Mouse (Mus musculus) cerebellum, adult 2 months (tissue): ENCODE results near the gene Mpp4. TPM values are rescaled to one million over a fixed set of nuclear protein-coding genes. Genes with fewer than 3 reads are reported as not detected.

Experiments
- DNase-seq, 2 experiments: peaks; one replicate each; pipeline ENCODE4 v3.0.0; 2021
- H3K27ac ChIP-seq: fragments of 200-500 bp; 2 replicates; pipeline ENCODE4 v1.5.1; 2012; ENCODE audit warnings: low read length, control low read depth, inconsistent platforms; ENCODE audit not compliant: insufficient read depth
- H3K27me3 ChIP-seq: fragments of 200-500 bp; 2 replicates; pipeline ENCODE4 v1.6.1; 2012; ENCODE audit warnings: inconsistent platforms, mild to moderate bottlenecking, low read length, moderate library complexity; ENCODE audit not compliant: control insufficient read depth, insufficient read depth
- H3K4me1 ChIP-seq: fragments of 200-500 bp; 2 replicates; pipeline ENCODE4 v1.6.1; 2011; ENCODE audit warnings: low read length; ENCODE audit not compliant: control insufficient read depth, insufficient read depth
- H3K4me3 ChIP-seq: fragments of 200-500 bp; replicated peaks from 2 replicates; pipeline ENCODE3; 2011; ENCODE audit warnings: mild to moderate bottlenecking, low read depth, low read length, control low read depth; ENCODE audit not compliant: insufficient read depth
- CTCF ChIP-seq: fragments of 200-500 bp; IDR thresholded peaks from 2 replicates; pipeline ENCODE4 v1.5.1; 2011; ENCODE audit warnings: low read depth, mild to moderate bottlenecking, control low read depth, low read length, moderate library complexity, borderline replicate concordance; ENCODE audit not compliant: insufficient read depth
- POLR2A ChIP-seq: fragments of 200-500 bp; IDR thresholded peaks from 2 replicates; pipeline ENCODE4 v1.6.1; 2011; ENCODE audit warnings: low read length, control low read depth, borderline replicate concordance; ENCODE audit not compliant: insufficient read depth
- WGBS: fragments of 180-500 bp; shearing (Covaris S2); methylation state at CpG from one replicate; pipeline ENCODE4 v1.1.7; 2018; 5-methylcytosine and 5-hydroxymethylcytosine counted together
- polyA plus RNA-seq: library from polyadenylated mRNA; depleted of rRNA; stranded (reverse); fragments of >200 nt; gene quantifications from 2 replicates; pipeline ENCODE4 v1.2.3, GENCODE M21; 2012

The Mpp4 gene
- polyA plus RNA-seq, 1 experiment = 12.0 TPM

DNA sequence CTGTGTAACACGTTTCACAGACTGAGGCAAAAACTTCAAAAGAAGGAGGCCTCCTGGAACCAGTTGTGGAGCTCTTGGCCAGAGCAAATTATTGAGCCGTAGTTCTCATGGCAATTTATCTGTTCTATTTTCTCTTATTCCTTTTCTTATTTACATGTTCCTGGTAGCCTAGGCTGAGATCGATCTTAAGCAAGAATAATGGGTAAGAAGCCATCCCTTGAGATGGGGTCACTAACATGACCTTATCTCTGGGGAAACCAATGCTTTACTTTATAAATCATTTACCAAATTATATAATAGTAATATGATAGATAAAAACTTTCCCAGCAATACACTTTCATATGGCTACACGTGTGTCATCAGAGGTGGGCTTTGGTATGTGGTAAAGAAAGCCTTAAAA is 10.8 kb downstream of the Mpp4 start:
- Histone ChIP-seq H3K27ac (no peak overlapping the region), H3K4me1 (no peaks in the 10 kb centered on the region), H3K4me3 (no peak overlapping the region), H3K27me3 (no peaks in the 10 kb centered on the region)
- DNase-seq = no peak
- WGBS = 69% methylated on average over 4 of the region's 4 CpGs
- TF ChIP-seq CTCF = no peak
- no peak for TF ChIP-seq POLR2A

DNA sequence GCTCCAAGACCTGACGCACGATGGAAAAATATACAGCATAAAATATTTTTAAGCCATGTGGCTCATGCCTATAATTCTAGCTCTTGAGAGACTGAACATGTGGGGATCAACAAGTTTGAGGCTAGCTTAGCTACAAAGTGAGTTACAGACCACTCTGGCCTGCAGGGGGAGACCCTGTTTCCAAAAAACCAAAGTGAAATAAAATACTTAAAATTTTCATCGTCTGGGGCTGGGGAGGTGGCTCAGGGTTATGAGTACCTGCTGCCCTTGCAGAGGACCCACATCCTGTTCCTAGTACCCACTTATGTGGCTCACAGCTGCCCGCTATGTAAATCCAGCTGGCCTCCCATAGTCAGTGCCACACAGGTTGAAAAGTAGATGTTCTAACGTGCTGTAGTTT is 12.6 kb downstream of the Mpp4 start:
- H3K27ac ChIP-seq = no peak overlapping the region
- H3K4me1 ChIP-seq = no peaks in the 10 kb centered on the region
- 83% methylated on average over 5 of the region's 5 CpGs for WGBS
- H3K27me3 ChIP-seq = no peaks in the 10 kb centered on the region
- no peak overlapping the region for H3K4me3 ChIP-seq
- no peak for TF ChIP-seq CTCF
- TF ChIP-seq POLR2A = no peak
- no peak for DNase-seq

DNA sequence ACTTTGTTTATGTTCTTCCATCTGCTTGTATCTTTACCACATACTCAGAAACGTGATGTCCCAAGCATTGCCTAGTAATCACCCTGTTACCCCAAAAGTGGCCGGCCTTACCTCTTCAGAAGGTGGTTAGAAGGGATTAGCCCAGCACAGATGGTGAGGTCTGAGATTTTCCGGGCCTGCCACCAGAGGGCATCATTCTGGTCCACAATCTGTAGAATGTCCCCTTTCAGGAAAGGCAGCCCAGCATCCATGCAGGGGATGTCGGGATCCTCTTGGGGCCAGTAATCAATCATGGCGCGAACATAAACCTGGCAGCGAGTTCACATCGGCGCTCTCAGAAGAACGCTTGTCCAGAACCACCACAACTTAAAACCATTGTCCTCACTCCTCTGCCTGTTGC is 18.6 kb downstream of the Mpp4 start:
- no peaks in the 10 kb centered on the region for H3K27me3 ChIP-seq
- TF ChIP-seq CTCF (peak; percentile 69), POLR2A (no peak)
- no peak overlapping the region for H3K27ac ChIP-seq
- 73% methylated on average over 10 of the region's 10 CpGs for WGBS
- no peak overlapping the region for H3K4me3 ChIP-seq
- DNase-seq = peak; percentile 54 to 64
- H3K4me1 ChIP-seq = no peaks in the 10 kb centered on the region

DNA sequence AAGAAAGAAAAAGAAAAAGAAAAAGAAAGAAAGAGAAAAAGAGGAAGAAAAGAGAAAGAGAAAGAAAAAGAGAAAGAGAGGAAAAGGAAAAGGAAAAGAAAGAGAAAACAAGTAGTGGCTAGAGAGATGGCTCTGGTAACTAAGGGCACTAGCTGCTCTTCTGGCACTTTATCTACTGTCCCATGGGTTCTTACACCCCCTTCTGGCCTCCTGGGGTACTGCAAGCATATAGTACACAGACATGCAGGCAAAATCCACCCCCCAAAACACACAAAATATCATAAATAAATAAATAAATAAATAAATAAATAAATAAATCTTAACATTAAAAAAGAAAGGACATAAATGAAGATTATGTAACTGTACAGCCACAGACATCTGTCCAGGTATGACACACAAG is 20.4 kb downstream of the Mpp4 start:
- DNase-seq = peak; percentile 22 to 42
- TF ChIP-seq POLR2A (no peak), CTCF (peak; percentile 62)
- Histone ChIP-seq H3K4me3 (no peak overlapping the region), H3K27ac (no peak overlapping the region), H3K27me3 (no peaks in the 10 kb centered on the region), H3K4me1 (no peaks in the 10 kb centered on the region)

DNA sequence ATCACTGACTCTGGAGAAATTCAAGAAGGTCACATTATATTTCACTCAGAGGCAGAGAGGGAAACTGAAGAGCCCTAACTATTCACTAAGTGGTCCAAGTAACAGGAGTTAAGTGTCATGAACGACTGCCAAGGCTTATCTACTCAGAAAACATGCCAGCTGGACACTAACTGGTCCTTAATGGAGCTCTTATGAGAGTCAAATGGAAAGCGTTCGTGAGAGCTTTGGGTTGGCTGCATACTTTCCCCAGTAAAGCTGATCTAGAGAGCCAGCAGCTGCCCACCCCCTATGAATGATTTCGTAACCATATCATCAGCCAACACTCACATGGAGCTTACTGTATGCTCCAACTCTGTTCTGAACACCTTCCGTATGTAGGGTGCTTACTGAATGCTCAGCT is 28.8 kb downstream of the Mpp4 start:
- no peak overlapping the region for H3K4me3 ChIP-seq
- DNase-seq = no peak

DNA sequence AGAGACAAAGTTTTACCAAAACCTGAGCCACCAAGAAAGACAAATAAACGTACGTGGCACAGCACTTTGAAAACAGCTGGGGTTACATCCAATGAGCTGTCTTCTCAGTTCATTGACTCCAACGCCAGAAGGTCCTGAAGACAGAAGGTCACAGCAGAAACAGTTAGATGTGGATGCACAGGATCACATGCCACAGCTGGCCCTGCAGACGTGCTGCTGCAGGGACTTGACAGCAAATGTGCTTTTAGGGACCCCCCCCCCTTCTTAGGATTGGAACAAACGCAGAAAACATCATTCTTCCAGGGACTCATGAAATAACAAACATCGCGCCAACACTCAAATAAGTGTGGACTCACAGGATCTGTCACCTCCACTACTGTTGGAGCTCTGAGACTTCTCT is 34.3 kb downstream of the Mpp4 start:
- no peaks in the 10 kb centered on the region for H3K4me1 ChIP-seq
- TF ChIP-seq POLR2A (no peak), CTCF (no peak)
- H3K4me3 ChIP-seq = no peak overlapping the region
- 68% methylated on average over 7 of the region's 7 CpGs for WGBS
- no peak overlapping the region for H3K27ac ChIP-seq
- H3K27me3 ChIP-seq = no peaks in the 10 kb centered on the region
- no peak for DNase-seq

More for the DNA sequence above, 28.8 kb downstream of the Mpp4 start:
- Histone ChIP-seq H3K27me3 (no peaks in the 10 kb centered on the region), H3K27ac (no peak overlapping the region), H3K4me1 (no peaks in the 10 kb centered on the region)
- no peak for TF ChIP-seq CTCF
- TF ChIP-seq POLR2A = no peak
- WGBS = 33% methylated on average over 5 of the region's 5 CpGs

DNA sequence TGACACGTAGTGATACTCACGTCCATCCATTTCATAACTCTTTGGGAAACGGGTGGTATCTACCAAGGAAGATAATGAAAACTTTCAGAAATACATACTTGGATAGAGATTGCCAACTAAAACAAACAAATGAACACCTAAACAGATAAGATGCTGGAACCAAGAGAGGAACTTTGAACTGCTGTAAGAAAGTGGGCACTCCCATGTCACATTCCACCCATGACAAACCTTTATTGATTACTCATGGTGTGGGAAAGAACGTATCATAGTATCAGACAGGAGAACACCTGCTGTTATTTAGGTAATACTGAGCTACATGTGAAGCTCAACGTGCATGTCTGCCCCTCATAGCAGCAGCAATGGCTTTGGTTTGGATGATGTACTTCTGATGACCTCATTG is 37.6 kb downstream of the Mpp4 start:
- no peak overlapping the region for H3K27ac ChIP-seq
- TF ChIP-seq POLR2A = no peak
- no peak for TF ChIP-seq CTCF
- H3K27me3 ChIP-seq = no peaks in the 10 kb centered on the region
- no peaks in the 10 kb centered on the region for H3K4me1 ChIP-seq
- no peak for DNase-seq
- 78% methylated on average over 5 of the region's 5 CpGs for WGBS
- H3K4me3 ChIP-seq = no peak overlapping the region

DNA sequence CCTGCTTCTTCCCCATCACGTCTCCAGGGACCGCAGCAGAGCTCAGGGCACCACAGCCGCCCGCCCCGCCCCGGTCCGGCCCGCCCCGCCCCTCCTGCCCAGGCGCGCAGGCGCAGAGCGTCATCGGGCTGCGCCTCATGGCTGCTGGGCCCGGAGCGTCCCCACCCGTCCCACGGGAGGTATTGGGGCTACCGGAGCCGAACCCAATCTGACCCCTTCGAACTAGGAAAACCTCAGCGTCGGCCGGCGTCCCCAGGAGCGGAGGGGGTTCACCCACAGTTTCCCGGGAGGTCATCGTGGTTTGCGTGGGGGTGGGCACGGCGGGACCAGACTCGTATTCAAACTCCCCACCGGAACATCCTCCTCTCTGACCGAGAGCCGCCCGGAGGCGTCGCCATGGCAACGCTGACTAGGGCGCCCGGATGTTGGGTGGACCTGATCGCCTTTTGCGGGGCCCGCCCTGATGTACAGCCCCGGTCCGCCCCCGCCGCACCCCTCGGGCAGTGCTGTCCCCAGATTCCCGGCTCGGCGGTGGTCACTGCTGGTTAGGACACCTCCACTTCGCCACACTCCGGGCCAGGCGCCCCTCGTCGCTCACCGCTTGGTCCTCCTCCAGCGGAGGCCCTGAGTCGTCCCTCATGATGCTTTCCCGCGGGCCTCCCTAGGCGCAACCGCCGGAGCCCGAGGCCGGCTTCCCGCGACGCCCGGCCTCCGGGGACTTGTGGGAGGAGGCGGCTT is 43.3 kb downstream of the Mpp4 start, which contains the start of gene Tmem237:
Gene Tmem237 (minus strand): TSS at position 689 of the 738 bp plus-strand sequence.
- peak; percentile 93 to 95 for DNase-seq
- peak within 1 kb of the TSS; percentile 99 for H3K4me3 ChIP-seq
- peak within 1 kb of the TSS; percentile 70; the same call in 1 of the 2 replicates for H3K27ac ChIP-seq
- H3K4me1 ChIP-seq = no peaks in the 10 kb centered on the region; the same call in 1 of the 2 replicates
- H3K27me3 ChIP-seq = no peaks in the 10 kb centered on the region
- TF ChIP-seq POLR2A (peak; percentile 41; the same call in 1 of the 2 replicates), CTCF (no peak)
- whole genome bisulfite sequencing = under 1% methylated on average over 74 of the region's 74 CpGs
